Mouse (Mus musculus): ENCODE data around the gene Mllt11. TPM values are rescaled to one million over a fixed set of nuclear protein-coding genes. Genes with fewer than 3 reads are reported as not detected.

Gene Mllt11
- polyA plus RNA-seq, 1 experiment from 2014 or later, result 253 TPM

DNA sequence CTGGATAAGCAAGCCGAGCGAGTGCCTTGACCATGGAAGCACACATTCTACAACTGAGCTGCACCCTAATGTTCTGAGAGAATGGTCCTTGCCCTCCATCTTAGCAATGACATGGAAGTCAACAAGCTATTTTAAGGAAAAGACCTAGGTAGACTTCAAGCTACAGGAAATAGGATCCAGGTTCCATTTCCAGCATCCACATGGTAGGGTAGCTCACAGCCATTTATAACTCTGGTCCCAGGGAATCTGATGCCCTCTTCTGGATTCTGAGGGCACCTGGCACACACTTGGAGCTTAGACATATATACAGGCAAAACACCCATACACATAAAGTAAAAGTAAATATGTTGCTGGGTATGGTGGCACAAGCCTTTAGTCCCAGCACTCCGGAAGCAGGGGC is 34.1 kb upstream of the Mllt11 start:
- no peak for ATAC-seq
- Histone ChIP-seq H3K27ac (no peak overlapping the region), H3K36me3 (peaks cover 71% of the 10 kb centered on the region), H3K9me3 (no peaks in the 10 kb centered on the region), H3K9ac (replicated peaks) (no peak overlapping the region), H3K4me2 (replicated peaks) (no peak overlapping the region), H3K27me3 (no peaks in the 10 kb centered on the region), H3K4me3 (replicated peaks) (no peak overlapping the region), H3K4me1 (replicated peaks) (no peaks in the 10 kb centered on the region)
- WGBS, result 98% methylated on average over 3 of the region's 3 CpGs

DNA sequence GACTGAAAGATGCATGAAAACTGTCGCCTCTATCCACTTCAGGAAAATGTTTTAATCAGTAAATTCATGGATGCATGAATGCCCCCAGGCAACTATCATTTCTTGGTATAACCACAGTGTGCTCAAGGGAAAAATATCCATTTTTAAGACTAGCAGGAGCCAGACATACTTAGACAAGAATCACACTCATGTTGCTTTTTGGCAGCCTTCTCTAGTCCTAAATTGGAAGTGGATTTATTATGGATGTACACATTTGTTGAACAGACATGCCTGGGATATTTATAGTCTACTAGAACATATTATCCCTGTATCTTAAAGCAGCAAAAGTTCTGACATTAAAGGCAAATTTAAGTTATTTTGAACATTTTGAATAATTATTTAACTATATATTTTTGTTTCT is 32.8 kb upstream of the Mllt11 start:
- no peak overlapping the region for H3K4me2 ChIP-seq (replicated peaks)
- no peak for ATAC-seq
- 78% methylated on average over 1 of the region's 1 CpGs for WGBS
- peaks cover 81% of the 10 kb centered on the region for H3K36me3 ChIP-seq
- no peak overlapping the region for H3K27ac ChIP-seq
- H3K4me1 ChIP-seq (replicated peaks), result no peaks in the 10 kb centered on the region
- no peaks in the 10 kb centered on the region for H3K27me3 ChIP-seq
- no peaks in the 10 kb centered on the region for H3K9me3 ChIP-seq
- no peak overlapping the region for H3K9ac ChIP-seq (replicated peaks)
- no peak overlapping the region for H3K4me3 ChIP-seq (replicated peaks)

DNA sequence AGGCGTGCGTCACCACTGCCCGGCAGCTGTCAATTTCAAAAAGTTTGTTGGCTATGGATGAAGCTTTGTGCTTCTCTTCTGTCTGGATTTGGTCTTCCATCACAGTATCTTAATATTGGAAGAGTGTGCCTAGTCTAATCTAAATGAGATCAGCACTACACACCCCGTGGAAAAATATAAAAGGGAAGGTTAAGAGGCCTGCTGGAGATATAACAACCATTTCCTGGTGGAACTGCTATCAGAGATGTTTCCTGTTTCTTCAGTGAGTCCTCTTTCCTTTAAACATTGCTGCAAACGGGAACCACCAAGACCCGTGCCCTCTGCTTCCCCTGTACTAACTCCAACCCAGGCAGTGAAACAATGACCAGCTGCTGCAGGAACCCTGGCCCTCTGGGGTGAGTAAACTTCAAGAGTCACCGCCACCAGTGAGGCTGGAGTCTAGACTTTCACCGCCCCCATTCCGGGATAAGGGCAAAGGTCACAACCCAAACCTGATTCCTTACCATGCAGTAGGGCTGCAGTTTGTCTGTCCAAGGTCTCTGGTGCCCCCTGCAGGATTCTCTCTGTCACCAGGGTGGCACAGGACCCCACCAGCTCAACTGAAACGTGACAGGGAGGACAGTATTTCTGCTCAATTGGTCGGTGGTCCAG is 31.2 kb upstream of the Mllt11 start:
- peaks cover 86% of the 10 kb centered on the region for H3K36me3 ChIP-seq
- H3K27ac ChIP-seq, result no peak overlapping the region
- ATAC-seq, result no peak
- no peak overlapping the region for H3K4me3 ChIP-seq (replicated peaks)
- H3K4me1 ChIP-seq (replicated peaks), result no peaks in the 10 kb centered on the region
- H3K4me2 ChIP-seq (replicated peaks), result no peak overlapping the region
- no peaks in the 10 kb centered on the region for H3K27me3 ChIP-seq
- H3K9ac ChIP-seq (replicated peaks), result no peak overlapping the region
- 54% methylated on average over 11 of the region's 11 CpGs for WGBS
- no peaks in the 10 kb centered on the region for H3K9me3 ChIP-seq

DNA sequence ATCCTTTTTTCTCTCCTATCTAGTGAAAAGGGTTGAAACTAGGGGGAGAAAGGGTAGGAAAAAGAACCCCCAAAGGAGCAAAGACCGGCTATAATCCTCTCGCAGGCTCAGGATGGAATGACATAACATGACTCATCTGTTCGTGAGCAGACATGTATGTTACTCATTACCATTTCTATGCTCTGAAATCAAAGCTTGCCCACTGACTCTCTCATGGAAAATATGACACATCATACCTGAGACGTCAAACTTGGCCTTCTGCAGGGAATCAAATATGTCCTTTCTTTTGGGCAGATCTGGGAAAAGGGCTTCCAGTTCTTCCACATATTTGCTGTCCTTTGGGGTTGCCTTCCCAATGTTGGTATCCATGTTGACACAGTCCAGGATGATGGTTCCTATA is 30.0 kb upstream of the Mllt11 start:
- Histone ChIP-seq H3K9ac (replicated peaks) (no peak overlapping the region), H3K4me1 (replicated peaks) (no peaks in the 10 kb centered on the region), H3K9me3 (no peaks in the 10 kb centered on the region), H3K36me3 (peaks cover 84% of the 10 kb centered on the region), H3K27ac (no peak overlapping the region), H3K27me3 (no peaks in the 10 kb centered on the region), H3K4me2 (replicated peaks) (no peak overlapping the region), H3K4me3 (replicated peaks) (no peak overlapping the region)
- no peak for ATAC-seq
- WGBS, result 93% methylated on average over 4 of the region's 4 CpGs

DNA sequence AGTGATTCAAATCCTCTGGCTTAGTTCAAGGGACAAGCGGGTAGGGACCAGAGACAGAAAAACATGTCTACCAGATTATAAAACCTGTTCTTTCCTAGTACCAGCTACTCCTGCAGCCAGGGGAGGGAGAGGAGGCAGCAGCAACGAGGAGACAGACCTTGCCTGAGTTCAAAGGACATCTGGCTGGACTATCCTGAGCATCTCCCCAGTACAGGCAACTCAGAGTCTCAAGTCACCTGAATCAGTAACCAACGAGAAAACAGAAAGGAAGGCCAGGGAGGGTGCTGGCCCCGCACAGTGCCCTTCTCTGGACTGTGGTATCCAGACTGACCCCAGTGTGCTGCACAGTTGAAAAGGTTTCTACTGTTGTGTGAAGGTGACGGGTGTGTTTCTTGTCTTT is 25.0 kb upstream of the Mllt11 start:
- Histone ChIP-seq H3K27me3 (no peaks in the 10 kb centered on the region), H3K36me3 (peaks cover 92% of the 10 kb centered on the region), H3K27ac (no peak overlapping the region), H3K4me2 (replicated peaks) (no peak overlapping the region), H3K9ac (replicated peaks) (no peak overlapping the region), H3K4me1 (replicated peaks) (no peaks in the 10 kb centered on the region), H3K9me3 (no peaks in the 10 kb centered on the region), H3K4me3 (replicated peaks) (no peak overlapping the region)
- WGBS, result 90% methylated on average over 5 of the region's 5 CpGs
- ATAC-seq, result no peak

DNA sequence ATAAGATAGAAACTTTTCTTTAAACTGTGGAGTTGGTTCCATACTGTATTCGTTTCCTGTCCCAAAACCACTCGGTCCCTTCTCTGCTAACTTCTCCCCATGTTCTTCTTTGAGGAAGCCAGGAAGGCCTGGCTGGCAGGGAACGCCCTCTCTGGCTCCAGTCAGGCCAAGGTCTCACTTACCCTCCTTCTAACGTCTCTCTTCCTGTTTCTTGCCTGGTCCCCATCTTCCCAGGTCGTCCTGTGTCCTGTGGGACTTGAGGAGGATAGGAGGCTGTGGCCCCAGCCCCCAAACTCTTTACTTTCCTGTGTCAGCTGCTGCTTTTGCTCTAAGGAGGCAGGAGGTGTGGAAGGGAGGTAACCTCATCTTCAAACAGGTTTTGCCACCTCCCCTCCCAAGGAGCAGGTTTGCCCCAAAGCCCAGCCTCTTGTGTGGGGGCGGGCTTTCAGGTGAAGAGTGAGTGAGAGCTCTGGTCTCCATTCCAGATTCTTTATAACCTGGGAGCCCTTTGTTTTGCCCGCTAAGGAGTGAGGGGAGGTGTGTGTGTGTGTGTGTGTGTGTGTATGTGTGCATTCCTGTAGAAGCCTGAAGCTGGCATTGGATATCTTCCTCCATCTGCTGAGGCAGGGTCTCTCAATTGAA is 18.9 kb upstream of the Mllt11 start, which contains the start of gene Bnipl:
Gene Bnipl, minus strand, starts transcription at position 411 of the 642 bp plus-strand sequence.
- H3K4me2 ChIP-seq (replicated peaks), result no peak within 1 kb of the TSS
- no peaks in the 10 kb centered on the region for H3K9me3 ChIP-seq
- no peak for ATAC-seq
- H3K27ac ChIP-seq, result no peak within 1 kb of the TSS
- H3K4me3 ChIP-seq (replicated peaks), result no peak within 1 kb of the TSS
- no peaks in the 10 kb centered on the region for H3K4me1 ChIP-seq (replicated peaks)
- WGBS, result 62% methylated on average over 7 of the region's 7 CpGs
- peaks cover 49% of the 10 kb centered on the region for H3K36me3 ChIP-seq
- no peak within 1 kb of the TSS for H3K9ac ChIP-seq (replicated peaks)
- H3K27me3 ChIP-seq, result no peaks in the 10 kb centered on the region

DNA sequence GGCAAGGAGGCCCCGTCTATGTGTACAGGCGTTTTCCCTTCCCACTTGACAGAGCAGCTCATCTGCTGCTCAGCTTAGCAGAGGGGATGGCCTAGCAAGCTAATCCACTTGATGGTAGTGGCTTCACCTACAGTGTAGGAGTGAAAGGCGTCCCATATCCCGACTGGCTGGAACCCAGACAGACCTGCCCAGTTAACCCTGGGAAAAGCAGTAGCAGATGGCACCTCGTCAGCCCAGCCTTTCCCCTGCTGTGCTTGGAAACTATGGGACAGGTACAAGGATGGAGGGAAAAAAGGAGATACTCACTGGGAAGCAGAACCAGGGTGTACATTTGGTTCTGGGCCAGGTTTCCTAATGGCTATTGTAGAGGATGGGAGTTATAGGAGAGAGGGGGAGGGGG is 18.4 kb upstream of the Mllt11 start:
- no peaks in the 10 kb centered on the region for H3K27me3 ChIP-seq
- H3K4me1 ChIP-seq (replicated peaks), result no peaks in the 10 kb centered on the region
- no peak overlapping the region for H3K27ac ChIP-seq
- H3K4me2 ChIP-seq (replicated peaks), result no peak overlapping the region
- H3K4me3 ChIP-seq (replicated peaks), result no peak overlapping the region
- WGBS, result 78% methylated on average over 5 of the region's 5 CpGs
- H3K9ac ChIP-seq (replicated peaks), result no peak overlapping the region
- no peaks in the 10 kb centered on the region for H3K9me3 ChIP-seq
- no peak for ATAC-seq
- H3K36me3 ChIP-seq, result peaks cover 48% of the 10 kb centered on the region

DNA sequence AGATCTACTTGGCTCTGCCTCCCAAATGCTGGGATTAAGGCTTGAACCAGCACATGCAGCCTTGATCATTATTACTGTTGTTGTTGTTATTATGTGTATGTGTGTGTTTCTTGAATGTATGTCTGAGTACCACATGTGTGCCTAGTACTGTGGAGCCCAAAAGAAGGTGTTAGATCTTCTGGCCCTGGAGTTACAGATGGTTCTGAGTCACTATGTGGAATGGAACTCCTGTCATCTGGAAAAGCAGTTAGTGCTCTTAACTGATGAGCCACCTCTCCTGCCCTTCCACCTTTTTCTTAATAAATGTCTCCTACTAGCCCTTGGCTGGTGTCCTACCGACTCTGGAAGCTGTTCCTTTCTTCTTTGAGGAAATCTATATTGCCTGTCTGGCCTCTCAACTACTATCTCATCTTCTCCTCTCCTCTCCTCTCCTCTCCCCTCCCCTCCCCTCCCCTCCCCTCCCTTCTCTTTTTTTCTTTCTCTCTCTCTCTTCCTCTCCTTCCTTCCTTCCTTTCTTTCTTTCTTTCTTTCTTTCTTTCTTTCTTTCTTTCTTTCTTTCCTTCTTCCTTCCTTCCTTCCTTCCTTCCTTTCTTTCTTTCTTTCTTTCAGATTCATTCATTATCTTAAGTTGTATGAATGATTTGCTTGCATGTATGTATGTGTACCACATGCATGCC is 15.8 kb upstream of the Mllt11 start:
- Histone ChIP-seq H3K9me3 (no peaks in the 10 kb centered on the region), H3K4me1 (replicated peaks) (no peaks in the 10 kb centered on the region), H3K27me3 (no peaks in the 10 kb centered on the region), H3K27ac (no peak overlapping the region), H3K9ac (replicated peaks) (no peak overlapping the region), H3K4me2 (replicated peaks) (no peak overlapping the region), H3K36me3 (peaks cover 30% of the 10 kb centered on the region), H3K4me3 (replicated peaks) (no peak overlapping the region)
- no peak for ATAC-seq
- 85% methylated on average over 1 of the region's 1 CpGs for WGBS

DNA sequence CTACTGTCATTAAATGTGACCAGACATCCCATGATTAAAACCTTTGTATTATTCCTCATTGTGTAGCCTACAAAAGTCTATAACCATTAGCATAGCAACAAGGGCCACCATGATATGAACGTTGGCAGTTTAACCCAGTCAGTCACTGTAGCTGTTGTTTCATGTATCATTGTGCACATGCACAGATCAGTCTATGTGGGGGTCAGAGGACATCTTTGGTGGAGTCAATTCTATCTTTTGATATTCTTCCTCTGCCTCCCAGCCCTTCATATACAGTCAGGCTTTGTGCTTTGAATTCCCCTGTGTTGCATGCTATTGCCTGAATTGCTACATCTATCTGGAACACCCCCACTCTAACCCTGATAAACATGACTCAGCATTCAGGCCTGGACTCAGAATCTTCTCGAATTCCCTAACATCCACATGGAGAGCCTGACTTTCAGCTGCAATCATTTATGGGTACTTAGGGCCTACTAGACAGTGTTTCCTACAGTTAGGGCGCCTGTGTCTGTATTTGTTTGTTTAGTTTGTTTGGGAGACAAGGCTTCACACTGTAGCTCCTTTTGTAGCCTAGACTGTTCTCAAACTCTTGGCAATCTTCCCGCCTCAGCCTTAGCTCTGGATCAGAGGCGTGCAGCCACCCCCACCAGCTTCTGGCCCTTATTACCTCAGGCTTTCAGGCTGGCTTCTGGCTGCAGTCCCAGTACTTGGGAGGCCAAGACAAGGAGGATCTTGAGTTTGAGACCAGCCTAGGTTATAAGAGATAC is 14.7 kb upstream of the Mllt11 start:
- Histone ChIP-seq H3K9ac (replicated peaks) (no peak overlapping the region), H3K4me2 (replicated peaks) (no peak overlapping the region), H3K27me3 (no peaks in the 10 kb centered on the region), H3K27ac (no peak overlapping the region), H3K36me3 (peaks cover 22% of the 10 kb centered on the region), H3K4me3 (replicated peaks) (no peak overlapping the region), H3K9me3 (no peaks in the 10 kb centered on the region), H3K4me1 (replicated peaks) (no peaks in the 10 kb centered on the region)
- 91% methylated on average over 5 of the region's 5 CpGs for WGBS
- no peak for ATAC-seq

DNA sequence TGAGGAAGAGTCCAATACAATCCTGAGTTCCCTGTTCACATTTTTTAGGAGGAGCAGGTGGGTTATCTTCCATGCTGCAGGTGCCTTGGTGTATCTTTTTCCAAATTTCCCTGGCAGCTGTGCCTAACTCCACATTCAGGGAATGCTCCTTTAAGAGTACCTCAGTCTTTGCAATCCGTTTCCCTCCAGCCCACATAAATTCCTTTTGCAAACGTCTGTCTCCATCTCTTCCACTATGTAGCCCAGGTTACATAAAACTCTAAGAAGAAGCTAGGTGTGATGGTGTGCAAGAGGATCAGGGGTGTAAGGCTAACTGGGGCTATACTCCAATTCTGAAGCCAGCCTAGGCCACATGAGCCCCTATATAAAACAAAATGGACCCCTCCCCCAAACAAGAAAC is 11.1 kb upstream of the Mllt11 start:
- WGBS, result 81% methylated on average over 2 of the region's 2 CpGs
- Histone ChIP-seq H3K36me3 (peaks cover 22% of the 10 kb centered on the region), H3K4me2 (replicated peaks) (no peak overlapping the region), H3K9ac (replicated peaks) (no peak overlapping the region), H3K27me3 (no peaks in the 10 kb centered on the region), H3K9me3 (no peaks in the 10 kb centered on the region), H3K4me1 (replicated peaks) (no peaks in the 10 kb centered on the region; the same call in 1 of the 2 replicates), H3K4me3 (replicated peaks) (no peak overlapping the region), H3K27ac (no peak overlapping the region)
- no peak for ATAC-seq

DNA sequence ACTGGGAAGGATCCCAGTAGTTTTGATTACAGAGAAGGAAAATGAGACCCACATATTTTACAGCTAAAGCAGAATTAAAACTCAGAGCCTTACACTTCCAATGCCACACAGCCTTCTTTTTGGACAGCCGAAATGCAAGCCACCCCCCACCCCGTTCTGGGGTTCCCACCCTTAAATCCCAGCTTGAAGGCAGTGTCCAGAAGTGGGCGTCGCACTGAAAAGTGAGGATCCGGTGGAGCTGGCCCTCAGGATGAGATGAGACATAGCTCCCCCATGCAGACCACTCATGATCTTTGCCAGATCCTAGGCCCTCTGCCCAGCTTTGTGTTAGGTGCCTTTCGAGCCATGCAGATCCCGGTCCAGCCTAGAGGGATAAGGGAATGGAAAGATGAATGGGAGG is 9.5 kb upstream of the Mllt11 start, which contains the start of gene Gm128:
Gene Gm128, minus strand, starts transcription at position 101 of the 400 bp plus-strand sequence.
- H3K36me3 ChIP-seq, result peaks cover 37% of the 10 kb centered on the region
- 83% methylated on average over 7 of the region's 7 CpGs for WGBS
- no peaks in the 10 kb centered on the region for H3K9me3 ChIP-seq
- no peaks in the 10 kb centered on the region; the same call in 1 of the 2 replicates for H3K4me1 ChIP-seq (replicated peaks)
- ATAC-seq, result no peak
- no peak within 1 kb of the TSS for H3K4me3 ChIP-seq (replicated peaks)
- H3K27ac ChIP-seq, result no peak within 1 kb of the TSS
- no peak within 1 kb of the TSS for H3K4me2 ChIP-seq (replicated peaks)
- no peak within 1 kb of the TSS for H3K9ac ChIP-seq (replicated peaks)
- no peaks in the 10 kb centered on the region for H3K27me3 ChIP-seq

DNA sequence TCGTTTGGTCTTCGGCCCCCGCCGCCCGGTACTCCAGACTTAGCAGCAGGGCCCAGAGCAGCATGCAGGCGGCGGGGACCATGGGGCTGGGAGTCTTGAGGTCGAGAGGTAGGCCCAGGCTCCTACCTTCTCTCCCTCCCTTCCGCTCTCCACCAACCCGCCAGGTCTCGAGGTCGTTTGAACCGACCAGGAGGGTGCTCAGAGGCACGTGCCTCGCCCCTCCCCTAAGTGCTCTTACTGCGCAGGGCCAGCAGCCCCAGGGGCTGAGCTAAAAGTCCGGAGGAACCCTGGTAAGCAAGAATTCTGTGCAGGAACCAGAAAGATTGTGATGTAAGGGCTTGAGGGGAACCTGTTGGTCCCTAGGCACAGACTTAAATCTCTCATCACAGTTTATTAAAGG is 8.9 kb upstream of the Mllt11 start:
- ATAC-seq, result no peak
- 35% methylated on average over 13 of the region's 17 CpGs for WGBS
- H3K36me3 ChIP-seq, result peaks cover 38% of the 10 kb centered on the region
- H3K4me2 ChIP-seq (replicated peaks), result no peak overlapping the region
- no peak overlapping the region for H3K4me3 ChIP-seq (replicated peaks)
- no peaks in the 10 kb centered on the region for H3K27me3 ChIP-seq
- H3K27ac ChIP-seq, result no peak overlapping the region
- H3K4me1 ChIP-seq (replicated peaks), result no peaks in the 10 kb centered on the region; the same call in 1 of the 2 replicates
- H3K9me3 ChIP-seq, result no peaks in the 10 kb centered on the region
- no peak overlapping the region for H3K9ac ChIP-seq (replicated peaks)
